Mouse (Mus musculus): ENCODE results near the gene C2cd5.
A peak's percentile ranks its signal among the peaks of the same experiment; 100 is the strongest.

C2cd5 gene

DNA sequence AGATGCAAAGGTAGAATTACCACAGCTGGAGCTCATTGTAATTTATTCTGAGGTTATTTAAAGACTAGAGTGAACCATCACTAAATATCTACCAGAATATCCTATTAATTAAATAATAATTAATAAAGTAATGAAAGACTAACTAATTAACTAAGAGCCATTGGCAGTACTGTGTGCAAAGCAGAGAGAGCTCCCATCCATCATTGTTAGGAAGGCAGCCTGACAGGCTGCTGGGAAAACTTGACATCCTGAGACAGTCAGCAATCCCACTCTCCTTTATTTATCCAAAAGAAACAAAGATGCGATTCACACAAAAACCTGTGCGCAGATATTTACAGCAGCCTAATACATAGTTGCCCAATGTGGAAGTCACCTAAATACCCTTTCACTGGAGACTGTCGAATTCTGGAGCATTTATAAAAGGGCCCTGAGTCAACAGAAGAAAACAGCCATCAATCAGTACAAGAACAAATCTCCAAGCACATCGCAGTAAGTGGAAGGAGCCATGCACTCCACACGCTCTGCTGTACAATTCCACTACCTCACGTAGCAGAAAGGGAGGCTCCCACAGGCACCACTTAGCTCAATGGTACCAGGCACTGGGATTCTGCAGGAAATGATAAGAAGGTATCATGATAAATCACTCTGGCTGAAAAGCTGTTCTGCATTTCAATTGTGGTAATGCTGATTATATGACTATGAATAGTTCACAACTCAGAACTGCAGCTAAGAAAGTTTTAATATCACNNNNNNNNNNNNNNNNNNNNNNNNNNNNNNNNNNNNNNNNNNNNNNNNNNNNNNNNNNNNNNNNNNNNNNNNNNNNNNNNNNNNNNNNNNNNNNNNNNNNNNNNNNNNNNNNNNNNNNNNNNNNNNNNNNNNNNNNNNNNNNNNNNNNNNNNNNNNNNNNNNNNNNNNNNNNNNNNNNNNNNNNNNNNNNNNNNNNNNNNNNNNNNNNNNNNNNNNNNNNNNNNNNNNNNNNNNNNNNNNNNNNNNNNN lies 120.0 kb downstream of the C2cd5 start:
- peak; percentile 45 for DNase-seq (ENCODE audit: low read depth, low spot score)

GRCm38 (mm10) chr6:142977221-142977620 lies 122.7 kb downstream of the C2cd5 start:
- DNase-seq (ENCODE audit: low read depth, low spot score) = no peak

DNA sequence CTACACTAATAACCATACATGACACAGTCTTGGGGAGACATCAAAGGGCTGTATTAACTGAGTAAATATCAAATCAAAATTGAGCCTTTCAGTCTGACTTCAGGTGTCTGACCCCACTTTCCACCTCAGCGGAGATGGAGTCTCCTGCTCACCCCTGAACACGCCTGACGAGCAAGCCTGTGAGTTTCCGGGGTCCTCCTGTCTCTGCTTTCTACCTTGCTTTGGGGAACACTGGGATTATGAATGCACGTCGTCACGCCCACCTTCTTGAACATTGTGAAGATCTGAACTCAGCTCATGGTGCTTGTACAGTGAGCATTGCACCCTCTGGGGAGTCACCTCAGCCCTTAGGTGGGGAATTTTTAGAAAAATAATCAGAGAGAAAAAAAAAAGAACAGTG lies 126.7 kb downstream of the C2cd5 start:
- no peak for DNase-seq (ENCODE audit: low read depth, low spot score)

DNA sequence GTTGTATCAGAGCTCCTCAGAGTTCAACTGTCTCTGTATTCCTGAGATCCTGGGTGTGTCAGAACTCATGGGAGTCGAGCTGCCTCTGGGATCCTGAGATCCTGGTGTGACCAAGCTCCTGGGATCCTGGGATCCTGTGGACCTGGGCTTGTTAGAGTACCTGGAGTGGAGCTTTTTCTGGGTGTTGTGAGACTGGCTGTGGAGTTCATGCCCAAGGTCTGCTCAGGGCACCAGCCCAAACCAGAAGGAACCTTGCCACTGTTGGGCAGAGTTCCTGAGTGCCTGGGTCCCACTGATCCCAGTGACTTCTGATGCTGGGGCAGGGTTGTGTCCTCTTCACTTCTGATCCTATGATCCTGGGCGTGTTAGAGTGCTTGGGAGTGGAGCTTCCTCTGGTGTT lies 127.7 kb downstream of the C2cd5 start:
- DNase-seq (ENCODE audit: low read depth, low spot score) = no peak

DNA sequence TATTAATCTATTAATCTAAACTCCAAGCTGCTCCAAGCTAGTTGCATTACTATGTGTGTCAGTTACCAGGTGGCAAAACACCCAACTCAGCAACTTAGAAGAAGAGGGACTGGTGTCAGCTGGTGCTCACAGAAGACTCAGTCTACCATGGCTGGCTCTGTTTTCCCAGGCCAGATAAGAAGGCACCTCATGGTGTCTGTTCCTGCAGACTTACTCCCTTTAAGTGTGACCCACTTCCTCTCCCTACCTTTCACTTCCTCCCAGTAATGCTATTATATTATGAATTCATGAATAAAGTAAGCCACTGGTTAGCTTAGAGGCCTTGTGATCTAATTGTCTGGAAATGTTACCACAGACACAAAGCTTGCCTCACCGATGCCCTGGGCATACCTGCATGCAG lies 132.5 kb downstream of the C2cd5 start:
- no peak for DNase-seq (ENCODE audit: low read depth, low spot score)

- DNase-seq (ENCODE audit: low read depth, low spot score) = peak; percentile 97
Measured at GRCm38 (mm10) chr6:142964531-142965385, 135.2 kb downstream of the C2cd5 start.

DNA sequence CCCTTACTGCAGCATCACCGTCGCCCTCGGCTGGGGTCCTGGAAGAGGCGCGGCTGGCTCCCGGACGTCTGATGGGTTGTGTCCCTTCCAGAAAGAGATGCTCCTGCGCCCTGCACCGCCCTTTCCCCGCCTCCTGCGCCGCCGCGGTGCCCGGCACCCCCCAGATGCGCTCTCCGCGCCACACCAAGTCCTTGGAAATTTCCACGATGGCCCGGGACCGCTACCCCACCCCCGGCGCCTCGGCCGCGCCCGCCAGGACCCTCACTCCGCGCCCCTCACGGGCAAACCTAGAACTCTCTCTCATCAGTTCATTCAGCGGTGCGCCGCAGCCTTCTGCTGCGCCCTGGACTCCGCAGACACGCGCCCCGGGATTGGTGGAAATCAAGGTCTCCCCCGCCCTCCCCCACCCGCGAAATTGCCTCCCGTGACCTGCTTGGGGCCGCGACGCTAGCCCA lies 135.8 kb downstream of the C2cd5 start, which contains the start of gene St8sia1:
Gene St8sia1, minus strand, starts transcription at position 377 of the 455 bp plus-strand sequence.
- peak; percentile 84 for DNase-seq (ENCODE audit: low read depth, low spot score)

DNA sequence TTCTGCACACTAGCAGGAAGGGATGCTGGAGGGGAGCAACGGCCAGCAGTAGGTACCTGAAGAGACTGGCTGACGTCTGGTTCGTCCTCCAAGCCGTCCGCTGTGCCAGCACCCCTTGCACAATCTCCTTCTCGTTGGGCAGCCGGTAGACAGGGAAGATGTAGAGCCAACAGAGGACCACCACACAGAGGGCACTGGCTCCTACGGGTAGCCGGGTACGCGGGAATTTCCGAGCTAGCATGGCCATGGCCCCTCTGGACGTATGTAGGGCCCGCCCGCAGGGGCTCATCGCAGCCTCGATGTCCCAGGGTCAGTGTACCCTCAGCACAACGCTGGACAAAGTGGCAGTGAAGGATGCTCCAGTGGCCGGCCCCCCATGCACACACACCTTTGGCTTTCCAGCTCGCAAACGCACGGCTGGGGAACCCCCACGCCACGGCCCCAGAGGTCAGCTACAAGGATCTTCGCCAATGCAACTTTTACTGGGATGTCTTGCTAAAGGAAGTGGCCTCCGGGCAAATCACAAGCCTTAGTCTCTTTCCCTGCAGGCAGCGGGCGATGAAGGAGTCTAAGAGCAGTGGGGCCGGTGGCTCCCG lies 136.4 kb downstream of the C2cd5 start:
- peak; percentile 44 for DNase-seq (ENCODE audit: low read depth, low spot score)

DNA sequence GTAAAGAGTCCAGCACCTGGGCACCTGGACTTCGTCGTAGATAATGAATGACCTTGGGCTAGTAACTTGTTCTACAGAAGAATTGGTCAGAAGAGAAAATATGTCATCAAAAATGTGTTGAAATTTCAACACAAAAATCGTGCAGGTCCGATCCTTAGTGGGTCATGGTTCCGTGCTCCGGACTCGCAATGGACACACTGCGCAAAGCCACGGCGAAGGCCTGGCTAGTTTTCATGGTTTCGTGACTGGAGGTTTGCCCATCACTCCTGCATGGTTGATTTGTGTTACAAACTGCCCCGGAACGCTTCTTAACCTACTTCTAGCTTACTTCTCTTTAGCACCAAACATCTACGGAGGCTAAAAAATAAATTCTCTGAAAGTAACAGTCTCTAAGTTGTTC lies 137.1 kb downstream of the C2cd5 start:
- peak; percentile 56 for DNase-seq (ENCODE audit: low read depth, low spot score)

GRCm38 (mm10) chr6:142962476-142962875 lies 137.5 kb downstream of the C2cd5 start:
- peak; percentile 58 for DNase-seq (ENCODE audit: low read depth, low spot score)

- no peak for DNase-seq (ENCODE audit: low read depth, low spot score)
Measured at GRCm38 (mm10) chr6:142961721-142962455, 138.1 kb downstream of the C2cd5 start.
